Mouse (Mus musculus) cerebellum, adult 11 months (tissue): ENCODE measurements around the gene Cmtm7.
A peak's percentile ranks its signal among the peaks of the same experiment; 100 is the strongest.

Source experiments
- DNase-seq: peaks from one replicate; pipeline ENCODE4 v3.0.0; 2022

Cmtm7 gene

DNA sequence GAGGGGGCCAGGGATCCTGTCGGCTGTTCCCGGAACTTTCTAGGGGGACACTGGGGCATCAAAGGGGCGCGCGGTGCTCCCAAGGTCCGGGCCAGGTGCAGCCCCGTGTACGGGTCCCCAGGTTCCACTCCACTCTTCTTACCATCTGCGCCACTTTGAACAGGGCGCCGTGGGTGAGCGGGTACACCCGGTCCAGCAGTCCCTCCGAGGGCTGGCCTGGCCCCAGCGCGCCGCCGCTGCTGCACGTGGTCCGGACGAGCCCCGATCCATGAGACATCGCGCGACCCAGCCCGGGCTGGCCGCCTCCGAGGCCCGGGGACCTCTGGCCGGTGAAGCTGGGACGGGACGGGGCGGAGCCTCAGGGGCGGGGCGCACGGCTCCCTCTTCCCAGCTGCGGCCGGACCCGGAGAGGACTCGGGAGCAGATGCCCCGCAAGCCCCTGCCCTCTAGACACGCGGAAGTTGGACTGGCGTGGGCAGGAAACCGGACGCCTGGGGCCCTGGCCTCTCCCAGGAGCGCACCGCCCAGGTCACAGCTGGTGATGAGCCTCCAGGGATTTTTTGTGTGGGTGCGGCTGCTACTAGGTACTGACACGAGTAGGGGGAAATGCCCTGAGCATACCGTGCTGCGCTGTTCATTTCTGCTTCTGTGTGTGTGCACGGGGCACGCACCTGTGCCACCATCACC lies at the start of gene Cmtm7:
Gene Cmtm7, minus strand, starts transcription at position 331 of the 687 bp plus-strand sequence.
- peak; percentile 25 for DNase-seq

- DNase-seq: no peak
Measured at GRCm38 (mm10) chr9:114830351-114830750, 48.7 kb upstream of the Cmtm7 start.

DNA sequence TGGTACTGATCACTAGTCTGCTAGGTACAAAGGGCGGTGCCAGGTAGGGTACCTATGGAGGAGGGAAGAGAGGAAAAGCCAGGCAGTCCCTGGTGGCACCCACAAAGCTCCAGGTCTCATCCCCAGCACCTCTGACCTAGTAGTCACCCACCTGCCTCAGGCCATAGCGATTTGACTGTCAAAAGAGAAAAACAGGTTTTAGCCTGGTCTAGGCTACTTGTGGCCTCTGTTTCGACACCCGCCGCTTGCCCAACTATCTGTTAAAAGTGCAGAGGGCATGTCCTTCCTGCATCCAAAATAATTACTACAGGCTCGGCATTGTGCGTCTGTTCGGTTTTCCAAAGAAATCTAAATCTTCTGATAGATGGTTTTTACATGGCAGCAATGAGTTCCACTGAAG lies 48.0 kb upstream of the Cmtm7 start:
- no peak for DNase-seq

GRCm38 (mm10) chr9:114828377-114828776 lies 46.7 kb upstream of the Cmtm7 start:
- DNase-seq: no peak

DNA sequence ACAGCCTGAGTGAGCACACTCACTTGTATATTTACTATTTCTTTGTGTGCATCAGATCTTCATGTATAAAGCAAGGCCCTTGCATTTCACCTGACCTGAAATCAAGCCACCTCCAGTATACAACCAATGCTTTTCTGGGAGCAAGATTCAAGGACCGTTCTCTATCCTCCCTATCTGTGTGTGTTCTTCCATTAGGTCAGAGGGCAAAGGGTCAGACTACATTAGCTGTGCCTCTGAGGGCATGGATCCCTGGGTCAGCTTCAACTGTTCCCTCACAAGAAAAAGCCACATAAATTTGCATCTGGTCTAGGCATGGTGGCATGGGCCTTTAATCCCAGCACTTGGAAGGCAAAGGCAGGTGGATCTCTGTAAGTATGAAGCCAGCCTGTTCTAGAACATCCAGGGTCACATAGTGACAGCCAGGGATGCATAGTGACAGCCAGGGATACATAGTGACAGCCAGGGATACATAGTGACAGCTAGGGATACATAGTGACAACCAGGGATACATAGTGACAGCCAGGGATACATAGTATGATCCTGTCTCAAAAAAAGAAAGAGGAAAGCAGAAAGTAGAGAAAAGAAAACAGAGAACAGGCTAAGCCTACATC lies 45.7 kb upstream of the Cmtm7 start:
- DNase-seq: no peak

- DNase-seq: no peak
Measured at GRCm38 (mm10) chr9:114824166-114824565, 42.5 kb upstream of the Cmtm7 start.

DNA sequence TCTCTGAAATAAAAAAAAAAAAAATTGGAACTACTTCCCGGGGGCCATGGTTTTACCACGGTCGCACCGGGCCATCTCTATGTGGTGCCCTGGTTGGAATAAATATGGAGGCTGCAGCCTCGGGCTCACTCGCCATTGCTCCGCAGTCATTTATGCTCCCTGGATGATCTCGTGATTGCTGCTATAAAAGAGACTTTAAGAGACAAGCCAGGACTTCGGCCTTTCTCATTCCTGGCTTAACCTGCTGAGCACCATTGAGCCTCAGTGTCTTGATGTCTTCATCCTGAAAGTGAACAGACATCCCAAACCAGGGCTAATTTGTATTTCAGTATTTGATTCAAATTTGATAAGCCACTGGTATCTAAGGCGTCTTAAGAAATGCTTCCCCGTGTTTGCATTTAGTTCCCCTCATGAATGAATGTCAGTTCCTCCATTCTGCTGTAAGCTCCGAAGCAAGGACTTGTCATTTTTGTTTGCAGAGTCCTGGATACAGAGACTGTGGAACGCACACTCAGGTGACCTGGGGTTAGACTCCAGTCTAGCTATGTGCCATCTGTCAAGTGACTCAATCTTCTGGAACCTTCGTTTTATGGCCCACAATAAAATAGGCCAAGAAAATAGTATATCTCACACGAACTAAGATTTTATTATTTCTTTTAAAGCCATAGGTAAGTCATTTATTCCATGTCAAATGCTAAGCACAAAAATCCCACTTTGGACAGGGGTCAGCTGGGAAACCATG lies 40.1 kb upstream of the Cmtm7 start:
- no peak for DNase-seq

GRCm38 (mm10) chr9:114818918-114819317 lies 37.3 kb upstream of the Cmtm7 start:
- DNase-seq: no peak

DNA sequence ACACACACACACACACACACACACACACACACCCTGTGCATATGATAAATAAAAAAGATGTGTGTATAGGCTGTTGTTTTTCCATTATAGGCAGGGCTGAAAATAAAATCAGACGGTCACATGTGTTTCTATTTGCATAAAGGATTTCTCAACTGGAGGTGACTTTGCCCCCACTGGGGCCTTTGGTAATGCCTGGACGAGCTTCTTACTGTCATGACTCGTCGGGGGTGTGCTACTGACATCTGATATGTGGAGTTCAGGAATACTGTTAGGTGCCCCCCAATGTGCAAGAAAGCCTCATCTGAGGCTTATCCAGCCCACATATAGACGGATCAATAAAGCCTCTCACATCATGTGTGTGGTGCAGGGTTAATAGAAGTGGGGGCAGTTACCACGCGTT lies 35.4 kb upstream of the Cmtm7 start:
- DNase-seq: no peak

DNA sequence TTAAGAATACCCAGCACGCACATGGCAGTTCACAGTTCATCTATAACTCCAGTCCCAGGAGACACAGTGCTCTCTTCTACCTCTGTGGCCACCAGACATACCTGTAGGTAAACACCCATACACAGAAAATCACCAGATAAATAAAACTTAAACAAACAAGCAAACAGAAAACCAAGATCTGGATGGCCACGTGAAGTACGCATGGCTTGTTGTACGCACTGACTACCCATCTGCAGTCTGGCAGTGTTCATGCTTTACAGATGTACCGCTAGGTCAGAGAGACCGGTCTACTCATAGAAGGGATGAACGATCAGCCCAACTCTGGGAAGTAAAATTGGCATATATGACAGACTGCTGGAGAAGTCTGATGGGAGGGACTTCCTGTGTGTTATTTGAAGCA lies 34.5 kb upstream of the Cmtm7 start:
- no peak for DNase-seq

DNA sequence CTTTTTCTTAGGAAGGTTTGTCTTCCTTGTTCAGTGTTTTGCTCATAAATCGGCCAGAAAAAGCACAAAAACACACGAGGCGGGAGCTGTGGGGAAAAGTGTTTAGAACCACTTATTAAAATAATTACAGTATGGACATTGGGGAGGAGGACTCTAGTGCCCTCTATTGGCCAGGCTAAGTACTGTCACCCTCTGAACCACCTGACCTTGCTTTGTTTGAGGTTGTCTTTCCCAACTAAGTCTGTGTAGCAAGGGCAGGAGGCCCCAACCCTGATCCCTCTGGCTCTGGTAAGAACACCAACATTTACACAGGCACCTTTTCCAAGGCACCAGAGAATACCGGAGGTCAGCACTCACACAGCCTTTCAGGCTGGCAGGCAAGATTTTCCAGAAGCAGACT lies 33.7 kb upstream of the Cmtm7 start:
- DNase-seq: peak; percentile 12

- DNase-seq: no peak
Measured at GRCm38 (mm10) chr9:114812001-114812400, 30.3 kb upstream of the Cmtm7 start.

GRCm38 (mm10) chr9:114810837-114811236 lies 29.2 kb upstream of the Cmtm7 start:
- no peak for DNase-seq

DNA sequence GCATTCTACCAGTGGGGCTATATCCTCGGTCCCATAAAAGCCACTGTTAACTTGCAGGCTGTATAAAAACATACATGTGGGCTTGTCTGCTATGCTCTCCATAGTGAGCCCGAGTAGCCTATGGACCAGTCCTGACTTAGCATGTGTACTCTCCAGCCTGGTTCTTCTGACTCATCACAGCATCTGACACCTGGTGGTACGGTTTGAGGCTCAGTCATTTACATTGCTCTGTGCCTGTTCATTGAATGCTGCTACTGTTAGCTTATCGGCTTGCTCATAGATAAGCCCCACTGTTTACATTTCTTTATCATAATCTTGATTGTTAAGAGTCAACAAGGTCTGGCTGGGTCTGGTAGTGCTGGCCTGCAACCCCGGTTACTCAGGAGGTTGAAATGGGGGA lies 27.0 kb upstream of the Cmtm7 start:
- DNase-seq: no peak

GRCm38 (mm10) chr9:114807261-114807660 lies 25.6 kb upstream of the Cmtm7 start:
- no peak for DNase-seq

GRCm38 (mm10) chr9:114805151-114805671 lies 23.6 kb upstream of the Cmtm7 start:
- DNase-seq: no peak

- DNase-seq: no peak
Measured at GRCm38 (mm10) chr9:114802191-114802590, 20.5 kb upstream of the Cmtm7 start.

DNA sequence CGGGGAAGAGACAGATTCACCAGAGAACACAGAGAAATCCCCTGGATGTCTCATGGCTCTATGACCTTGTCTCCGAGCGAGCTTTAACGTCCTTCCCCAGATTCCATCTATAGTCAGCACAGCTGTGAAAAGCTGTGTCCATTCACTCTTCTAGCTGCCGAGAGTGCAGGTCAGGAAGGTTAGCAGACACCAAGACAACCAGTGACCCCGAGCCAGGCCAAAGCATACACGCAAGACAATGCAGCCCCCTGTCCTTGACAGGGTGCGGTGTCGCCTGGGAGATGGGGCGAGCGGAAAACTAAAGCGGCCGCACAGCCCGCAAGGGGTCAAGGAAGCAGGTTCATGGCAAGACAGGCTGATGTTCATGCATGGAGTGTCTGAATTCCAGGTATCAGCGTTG lies 19.6 kb upstream of the Cmtm7 start:
- DNase-seq: no peak

- no peak for DNase-seq
Measured at GRCm38 (mm10) chr9:114799498-114800107, 17.9 kb upstream of the Cmtm7 start.

DNA sequence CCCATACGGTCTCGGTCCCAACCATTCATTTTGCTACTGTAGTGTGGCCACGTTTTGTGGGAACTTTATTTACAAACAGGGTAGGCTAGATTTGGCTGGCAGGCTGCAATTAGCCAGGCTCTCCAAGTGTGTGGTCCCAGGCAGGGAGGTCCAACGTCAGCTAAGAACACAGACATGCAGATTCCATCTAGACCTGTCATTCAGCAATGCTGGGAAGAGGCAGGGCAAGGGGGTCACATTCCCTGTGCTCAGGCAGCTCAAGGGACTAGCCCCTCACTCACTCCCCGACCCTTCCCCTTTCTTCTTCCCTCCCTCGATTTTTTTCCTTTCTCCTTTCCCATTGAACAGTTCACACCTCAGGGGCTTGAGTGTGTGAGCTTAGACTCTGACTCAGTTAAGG lies 17.2 kb upstream of the Cmtm7 start:
- DNase-seq: no peak

- DNase-seq: peak; percentile 72
Measured at GRCm38 (mm10) chr9:114797329-114798004, 15.8 kb upstream of the Cmtm7 start.

GRCm38 (mm10) chr9:114796473-114797050 lies 14.9 kb upstream of the Cmtm7 start:
- no peak for DNase-seq

DNA sequence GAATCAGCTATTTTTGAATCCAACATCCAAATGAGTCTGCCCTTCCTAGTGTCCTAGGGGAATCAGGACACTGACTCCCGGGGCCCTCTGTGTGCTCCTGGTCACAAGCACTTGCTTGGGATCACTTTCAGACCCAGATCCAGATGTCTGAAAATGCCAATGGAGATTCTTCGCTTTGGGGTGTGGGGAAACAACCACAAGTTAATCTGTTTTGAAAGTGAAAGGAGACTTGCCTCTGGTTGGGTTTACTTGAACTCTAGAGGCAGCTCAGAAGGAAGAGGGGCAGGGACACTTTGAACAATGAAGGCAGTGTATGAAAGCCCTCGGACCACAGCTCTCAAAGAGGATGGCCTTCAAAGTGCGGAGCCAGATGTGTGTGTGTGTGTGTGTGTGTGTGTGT lies 12.8 kb upstream of the Cmtm7 start:
- no peak for DNase-seq
